Mouse (Mus musculus) liver, embryonic 16.5 days (tissue): ENCODE data around the gene Itgam. TPM values are rescaled to one million over a fixed set of nuclear protein-coding genes. Genes with fewer than 3 reads are reported as not detected.
"Not testable (repeated sequence)": the region's sequence is repeated elsewhere in the genome, so short reads cannot be mapped to it uniquely, and the experiment has no call there.

ENCODE experiments used
- ATAC-seq: fragments of 200-750 bp; cut with Nextera tagmentation; 2 replicates; pipeline ENCODE4 v1.8.0; 2017; ENCODE audit warnings: low read depth, mild to moderate bottlenecking, moderate number of reproducible peaks, moderate library complexity
- H3K27ac ChIP-seq: fragments of 300-500 bp; sonication (generic); 2 replicates; pipeline ENCODE4 v1.5.1; 2014; ENCODE audit warnings: mild to moderate bottlenecking, low read length
- H3K27me3 ChIP-seq: fragments of 300-500 bp; sonication (generic); 2 replicates; pipeline ENCODE4 v1.6.1; 2014; ENCODE audit warnings: low read depth, low read length, mixed read lengths; ENCODE audit not compliant: control insufficient read depth, insufficient read depth
- H3K36me3 ChIP-seq: fragments of 300-500 bp; sonication (generic); 2 replicates; pipeline ENCODE4 v1.6.1; 2014; ENCODE audit warnings: mild to moderate bottlenecking; ENCODE audit not compliant: control insufficient read depth, insufficient read depth
- H3K4me1 ChIP-seq: fragments of 300-500 bp; sonication (generic); 2 replicates; pipeline ENCODE4 v1.6.1; 2014; ENCODE audit warnings: low read depth, low read length, mixed read lengths; ENCODE audit not compliant: control insufficient read depth
- H3K4me2 ChIP-seq: fragments of 300-500 bp; sonication (generic); 2 replicates; pipeline ENCODE4 v1.6.1; 2014; ENCODE audit warnings: low read depth, low read length, mixed read lengths
- H3K4me3 ChIP-seq: fragments of 300-500 bp; sonication (generic); 2 replicates; pipeline ENCODE4 v1.5.1; 2014; ENCODE audit warnings: low read depth, mild to moderate bottlenecking, low read length
- H3K9ac ChIP-seq: fragments of 300-500 bp; sonication (generic); 2 replicates; pipeline ENCODE4 v1.6.1; 2014; ENCODE audit warnings: low read depth, low read length
- H3K9me3 ChIP-seq: fragments of 300-500 bp; sonication (generic); replicated peaks from 2 replicates; pipeline ENCODE4 v1.6.1; 2016; ENCODE audit warnings: low read length; ENCODE audit not compliant: control insufficient read depth
- WGBS: fragments of 180-500 bp; shearing (Covaris S2); extraction: QIAGEN DNeasy Blood & Tissue Kit; methylation state at CpG from one replicate; pipeline ENCODE4 v1.1.7; 2014; ENCODE audit not compliant: insufficient replicate concordance; 5-methylcytosine and 5-hydroxymethylcytosine counted together
- polyA plus RNA-seq: library from polyadenylated mRNA; unstranded; fragments of >200 nt; fragmentation: Nextera tagmentation; extraction: Ambion mirVana; gene quantifications from 2 replicates; pipeline ENCODE4 v1.2.1, GENCODE M21; 2015

Gene Itgam
- polyA plus RNA-seq, 1 experiment from 2014 or later = 7.4 TPM

- H3K4me1 ChIP-seq = no peaks in the 10 kb centered on the region
- WGBS = 21% methylated on average over 5 of the region's 5 CpGs
- H3K4me2 ChIP-seq = no peak overlapping the region
- no peak for ATAC-seq
- H3K9me3 ChIP-seq = no peaks in the 10 kb centered on the region
- H3K4me3 ChIP-seq = no peak overlapping the region
- H3K9ac ChIP-seq = no peak overlapping the region
- no peaks in the 10 kb centered on the region for H3K27me3 ChIP-seq
- H3K27ac ChIP-seq = no peak overlapping the region
- H3K36me3 ChIP-seq = no peaks in the 10 kb centered on the region
Observed at GRCm38 (mm10) chr7:128132148-128132547, 69.7 kb downstream of the Itgam start.

- H3K4me1 ChIP-seq = no peaks in the 10 kb centered on the region
- H3K4me3 ChIP-seq = no peak overlapping the region
- no peaks in the 10 kb centered on the region for H3K27me3 ChIP-seq
- no peak for ATAC-seq
- no peak overlapping the region for H3K27ac ChIP-seq
- H3K36me3 ChIP-seq = no peaks in the 10 kb centered on the region
- WGBS = 18% methylated on average over 2 of the region's 2 CpGs
- no peak overlapping the region for H3K4me2 ChIP-seq
- no peaks in the 10 kb centered on the region for H3K9me3 ChIP-seq
- H3K9ac ChIP-seq = no peak overlapping the region
Observed at GRCm38 (mm10) chr7:128133596-128133995, 71.2 kb downstream of the Itgam start.

- H3K4me1 ChIP-seq = no peaks in the 10 kb centered on the region
- no peaks in the 10 kb centered on the region for H3K36me3 ChIP-seq
- H3K27me3 ChIP-seq = no peaks in the 10 kb centered on the region
- H3K27ac ChIP-seq = no peak overlapping the region
- ATAC-seq = no peak
- H3K9me3 ChIP-seq = no peaks in the 10 kb centered on the region
- H3K4me3 ChIP-seq = no peak overlapping the region
- 44% methylated on average over 4 of the region's 4 CpGs for WGBS
- no peak overlapping the region for H3K4me2 ChIP-seq
- no peak overlapping the region for H3K9ac ChIP-seq
Observed at GRCm38 (mm10) chr7:128136927-128137326, 74.5 kb downstream of the Itgam start.

- Histone ChIP-seq H3K9ac (no peak overlapping the region), H3K4me3 (no peak overlapping the region), H3K27ac (no peak overlapping the region), H3K4me1 (no peaks in the 10 kb centered on the region), H3K36me3 (no peaks in the 10 kb centered on the region), H3K27me3 (no peaks in the 10 kb centered on the region), H3K9me3 (no peaks in the 10 kb centered on the region), H3K4me2 (no peak overlapping the region)
- WGBS = 64% methylated on average over 6 of the region's 6 CpGs
- no peak for ATAC-seq
Observed at GRCm38 (mm10) chr7:128139611-128140010, 77.2 kb downstream of the Itgam start.

- 85% methylated on average over 8 of the region's 8 CpGs for WGBS
- ATAC-seq = no peak
- H3K4me1 ChIP-seq = no peaks in the 10 kb centered on the region
- H3K4me3 ChIP-seq = no peak overlapping the region
- no peaks in the 10 kb centered on the region for H3K36me3 ChIP-seq
- H3K4me2 ChIP-seq = no peak overlapping the region
- H3K27ac ChIP-seq = no peak overlapping the region
- H3K27me3 ChIP-seq = no peaks in the 10 kb centered on the region
- H3K9me3 ChIP-seq = no peaks in the 10 kb centered on the region
- no peak overlapping the region for H3K9ac ChIP-seq
Observed at GRCm38 (mm10) chr7:128150970-128151369, 88.5 kb downstream of the Itgam start.

GRCm38 (mm10) chr7:128154076-128154475 is 91.6 kb downstream of the Itgam start, which contains the start of gene Itgad:
TSS of gene Itgad (plus strand) at chr7:128154376.
- Histone ChIP-seq H3K4me2 (no peak within 1 kb of the TSS), H3K4me3 (no peak within 1 kb of the TSS), H3K4me1 (no peaks in the 10 kb centered on the region), H3K27ac (no peak within 1 kb of the TSS), H3K9ac (no peak within 1 kb of the TSS), H3K9me3 (no peaks in the 10 kb centered on the region), H3K27me3 (no peaks in the 10 kb centered on the region), H3K36me3 (no peaks in the 10 kb centered on the region)
- no peak for ATAC-seq
- WGBS = 83% methylated on average over 21 of the region's 21 CpGs

- ATAC-seq = no peak
- H3K4me1 ChIP-seq = no peaks in the 10 kb centered on the region
- no peaks in the 10 kb centered on the region for H3K36me3 ChIP-seq
- no peaks in the 10 kb centered on the region for H3K27me3 ChIP-seq
- no peak overlapping the region for H3K27ac ChIP-seq
- no peak overlapping the region for H3K9ac ChIP-seq
- no peak overlapping the region for H3K4me3 ChIP-seq
- 63% methylated on average over 10 of the region's 10 CpGs for WGBS
- H3K4me2 ChIP-seq = no peak overlapping the region
- H3K9me3 ChIP-seq = no peaks in the 10 kb centered on the region
Observed at GRCm38 (mm10) chr7:128154924-128155323, 92.5 kb downstream of the Itgam start.

- not testable (repeated sequence) for H3K9me3 ChIP-seq, ATAC-seq, H3K36me3 ChIP-seq, H3K4me2 ChIP-seq, H3K27ac ChIP-seq, H3K4me1 ChIP-seq, H3K4me3 ChIP-seq, H3K9ac ChIP-seq, H3K27me3 ChIP-seq
- WGBS = 19% methylated on average over 8 of the region's 8 CpGs
Observed at GRCm38 (mm10) chr7:128158688-128159354, 96.4 kb downstream of the Itgam start.

GRCm38 (mm10) chr7:128164001-128164400 is 101.6 kb downstream of the Itgam start:
- H3K9me3 ChIP-seq = no peaks in the 10 kb centered on the region
- no peak for ATAC-seq
- WGBS = 76% methylated on average over 4 of the region's 4 CpGs

More at GRCm38 (mm10) chr7:128164001-128164400, 101.6 kb downstream of the Itgam start:
- no peaks in the 10 kb centered on the region for H3K27me3 ChIP-seq
- H3K4me1 ChIP-seq = no peaks in the 10 kb centered on the region
- no peak overlapping the region for H3K9ac ChIP-seq
- H3K4me2 ChIP-seq = no peak overlapping the region
- no peak overlapping the region for H3K27ac ChIP-seq
- H3K36me3 ChIP-seq = no peaks in the 10 kb centered on the region
- H3K4me3 ChIP-seq = no peak overlapping the region
